Mouse (Mus musculus) kidney, adult 2 months (tissue): ENCODE results near the gene Hoxa3. TPM values are rescaled to one million over a fixed set of nuclear protein-coding genes. Genes with fewer than 3 reads are reported as not detected.

Source experiments
- DNase-seq: peaks from one replicate; pipeline ENCODE4 v3.0.0; 2021
- H3K27ac ChIP-seq: fragments of 200-500 bp; 2 replicates; pipeline ENCODE4 v1.5.1; 2012; ENCODE audit warnings: low read depth, low read length, control low read depth, inconsistent platforms; ENCODE audit not compliant: insufficient read depth
- H3K27me3 ChIP-seq: fragments of 200-500 bp; replicated peaks from 2 replicates; pipeline ENCODE4 v1.6.1; 2012; ENCODE audit warnings: mild to moderate bottlenecking, moderate library complexity, low read length, inconsistent platforms; ENCODE audit not compliant: control insufficient read depth, insufficient read depth
- H3K36me3 ChIP-seq: fragments of 200-500 bp; 2 replicates; pipeline ENCODE4 v1.6.1; 2012; ENCODE audit warnings: mild to moderate bottlenecking, moderate library complexity, low read length, inconsistent platforms; ENCODE audit not compliant: control insufficient read depth, insufficient read depth
- H3K4me1 ChIP-seq: fragments of 200-500 bp; 2 replicates; pipeline ENCODE4 v1.6.1; 2011; ENCODE audit warnings: low read length; ENCODE audit not compliant: control insufficient read depth, insufficient read depth
- H3K4me3 ChIP-seq: fragments of 200-500 bp; 2 replicates; pipeline ENCODE4 v1.5.1; 2011; ENCODE audit warnings: mild to moderate bottlenecking, low read depth, low read length, control low read depth; ENCODE audit not compliant: insufficient read depth
- CTCF ChIP-seq: fragments of 200-500 bp; conservative IDR thresholded peaks from 2 replicates; pipeline ENCODE4 v1.5.1; 2011; ENCODE audit warnings: low read depth, mild to moderate bottlenecking, control low read depth, low read length, moderate library complexity, mixed read lengths; ENCODE audit not compliant: insufficient read depth, insufficient read length
- POLR2A ChIP-seq: fragments of 200-500 bp; IDR thresholded peaks from one replicate; pipeline ENCODE4 v1.6.1; 2011; ENCODE audit warnings: low read depth, low read length, control low read depth
- WGBS: fragments of 180-500 bp; shearing (Covaris S2); methylation state at CpG from one replicate; pipeline ENCODE4 v1.1.7; 2018; 5-methylcytosine and 5-hydroxymethylcytosine counted together
- polyA plus RNA-seq: library from polyadenylated mRNA; depleted of rRNA; stranded (reverse); fragments of >200 nt; gene quantifications from 2 replicates; pipeline ENCODE4 v1.2.3, GENCODE M21; 2012; rRNA removed

Gene Hoxa3
- 7.4 and 7.6 TPM in 2 replicates for polyA plus RNA-seq

- peak within 1 kb of the TSS; percentile 87 for H3K4me3 ChIP-seq
- TF ChIP-seq POLR2A (peak; percentile 86), CTCF (no peak)
- 3% methylated on average over 38 of the region's 38 CpGs for WGBS
- peak; percentile 93 for DNase-seq
- no peaks in the 10 kb centered on the region for H3K27me3 ChIP-seq
- peak within 1 kb of the TSS; percentile 99 for H3K27ac ChIP-seq
- H3K36me3 ChIP-seq = no peaks in the 10 kb centered on the region
- peaks cover 21% of the 10 kb centered on the region for H3K4me1 ChIP-seq
Observed at GRCm38 (mm10) chr6:52213119-52213986, at the start of gene Hoxa3, which contains the start of gene Gm28308. Gene Hoxa3, minus strand, starts transcription at chr6:52213336. Gene Gm28308, minus strand, starts transcription at chr6:52213339.

- H3K27ac ChIP-seq = no peak overlapping the region
- no peaks in the 10 kb centered on the region for H3K36me3 ChIP-seq
- 11% methylated on average over 24 of the region's 24 CpGs for WGBS
- H3K4me1 ChIP-seq = no peaks in the 10 kb centered on the region
- H3K4me3 ChIP-seq = no peak overlapping the region
- no peak for TF ChIP-seq CTCF
- DNase-seq = peak; percentile 16
- peaks cover 34% of the 10 kb centered on the region for H3K27me3 ChIP-seq
Observed at GRCm38 (mm10) chr6:52262463-52263320, 49.6 kb upstream of the Hoxa3 start.

DNA sequence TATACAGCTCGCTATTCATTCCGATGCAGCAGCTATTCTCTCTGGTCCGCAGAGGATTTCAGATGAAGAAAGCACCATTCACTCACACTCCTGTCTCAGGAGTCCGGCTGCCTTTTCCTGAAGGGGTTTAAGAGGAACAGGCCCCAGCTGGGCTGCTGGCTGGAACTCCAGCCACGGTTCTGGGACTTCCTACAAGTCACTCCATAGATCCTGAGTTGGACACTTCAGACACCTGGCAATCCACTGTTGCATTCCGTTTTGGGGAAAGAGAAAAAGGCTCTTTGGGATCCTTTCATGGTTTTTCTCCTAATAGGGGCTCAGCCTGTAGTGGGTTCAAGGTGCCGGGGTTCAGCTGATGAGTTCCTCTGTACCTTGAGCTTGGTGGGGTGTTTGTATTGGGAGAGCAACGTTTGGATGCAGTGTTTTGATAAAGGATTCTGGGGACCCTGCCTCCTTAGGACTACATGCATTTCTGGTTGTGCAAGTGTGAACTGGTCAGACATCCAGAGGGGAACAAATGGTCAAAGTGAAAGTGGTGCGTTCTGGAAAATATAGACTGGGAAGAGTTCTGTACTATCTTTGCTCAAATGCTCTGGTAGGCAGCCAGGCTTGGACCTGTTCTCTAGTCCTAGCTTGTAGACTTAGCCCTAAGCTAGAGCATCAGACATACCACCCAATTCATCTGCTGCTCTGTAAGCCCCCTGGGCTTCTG is 48.8 kb upstream of the Hoxa3 start:
- Histone ChIP-seq H3K36me3 (no peaks in the 10 kb centered on the region), H3K4me3 (no peak overlapping the region), H3K27me3 (peaks cover 33% of the 10 kb centered on the region), H3K4me1 (no peaks in the 10 kb centered on the region), H3K27ac (no peak overlapping the region)
- TF ChIP-seq CTCF (no peak), POLR2A (no peak)
- peak; percentile 22 for DNase-seq
- WGBS = 9% methylated on average over 9 of the region's 9 CpGs

- H3K4me3 ChIP-seq = no peak within 1 kb of the TSS
Observed at GRCm38 (mm10) chr6:52260654-52261575, 47.8 kb upstream of the Hoxa3 start, which contains the start of gene Hoxa13. Gene Hoxa13, minus strand, starts transcription at chr6:52260880.

GRCm38 (mm10) chr6:52259811-52260261 is 46.7 kb upstream of the Hoxa3 start:
- 3% methylated on average over 39 of the region's 39 CpGs for WGBS
- H3K27me3 ChIP-seq = peaks cover 29% of the 10 kb centered on the region

More at GRCm38 (mm10) chr6:52260654-52261575, 47.8 kb upstream of the Hoxa3 start, which contains the start of gene Hoxa13:
- DNase-seq = no peak
- peaks cover 32% of the 10 kb centered on the region for H3K27me3 ChIP-seq
- WGBS = 2% methylated on average over 61 of the region's 72 CpGs
- no peaks in the 10 kb centered on the region for H3K4me1 ChIP-seq
- no peaks in the 10 kb centered on the region for H3K36me3 ChIP-seq
- TF ChIP-seq CTCF (no peak), POLR2A (no peak)
- no peak within 1 kb of the TSS for H3K27ac ChIP-seq

More at GRCm38 (mm10) chr6:52259811-52260261, 46.7 kb upstream of the Hoxa3 start:
- H3K36me3 ChIP-seq = no peaks in the 10 kb centered on the region
- H3K4me3 ChIP-seq = no peak overlapping the region
- peak; percentile 26 for DNase-seq
- no peaks in the 10 kb centered on the region for H3K4me1 ChIP-seq
- no peak overlapping the region for H3K27ac ChIP-seq
- TF ChIP-seq CTCF (no peak), POLR2A (no peak)
